Mouse (Mus musculus) CD4-positive helper T cell, adult 2 months (primary cell): Measurements from ENCODE around the gene Rtl3.
A peak's percentile ranks its signal among the peaks of the same experiment; 100 is the strongest.

Experiments
- DNase-seq: peaks from one replicate; pipeline ENCODE4 v3.0.0-alpha.2; 2012; ENCODE audit warnings: low read depth, missing footprints, low spot score

Gene Rtl3

DNA sequence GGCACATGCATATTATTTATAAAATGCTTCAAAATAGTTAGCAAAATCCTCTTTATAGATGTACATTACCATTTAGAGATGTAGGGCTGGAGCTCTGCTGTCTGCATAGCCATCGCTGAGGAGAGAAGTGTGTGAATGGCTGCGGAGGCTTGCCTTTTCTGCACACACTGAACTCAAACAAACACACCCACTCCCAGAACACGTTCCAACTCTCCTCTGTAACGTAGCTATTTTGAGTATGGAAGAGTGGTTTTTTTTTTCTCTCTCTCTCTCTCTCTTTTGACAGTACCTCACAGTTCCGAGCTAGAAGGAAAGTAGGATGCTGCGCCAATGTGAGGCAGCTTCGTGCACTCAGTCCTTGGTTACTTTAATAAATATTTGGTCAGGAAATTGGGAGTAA lies at the start of gene Rtl3:
TSS of gene Rtl3 (minus strand) at position 236 of the 400 bp plus-strand sequence.
- no peak for DNase-seq

DNA sequence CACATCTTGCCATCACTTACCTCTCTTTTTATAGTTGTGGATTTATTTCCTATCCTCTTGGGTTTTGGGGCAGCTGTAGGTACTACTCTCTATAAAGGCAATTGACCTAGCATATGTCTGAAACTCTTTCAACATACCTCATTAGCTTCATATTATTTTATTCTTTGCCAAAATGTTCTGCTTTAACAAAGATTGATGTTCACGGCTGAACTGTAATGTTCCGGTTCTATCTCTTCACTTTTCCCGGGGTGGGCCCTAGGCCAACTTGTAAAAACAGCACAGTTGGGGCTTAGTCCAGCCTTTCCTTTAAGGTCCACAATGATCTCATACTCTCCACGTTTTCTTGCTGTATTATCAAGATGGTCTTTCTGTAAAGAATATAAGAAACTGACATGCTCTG lies 31.9 kb upstream of the Rtl3 start:
- no peak for DNase-seq

DNA sequence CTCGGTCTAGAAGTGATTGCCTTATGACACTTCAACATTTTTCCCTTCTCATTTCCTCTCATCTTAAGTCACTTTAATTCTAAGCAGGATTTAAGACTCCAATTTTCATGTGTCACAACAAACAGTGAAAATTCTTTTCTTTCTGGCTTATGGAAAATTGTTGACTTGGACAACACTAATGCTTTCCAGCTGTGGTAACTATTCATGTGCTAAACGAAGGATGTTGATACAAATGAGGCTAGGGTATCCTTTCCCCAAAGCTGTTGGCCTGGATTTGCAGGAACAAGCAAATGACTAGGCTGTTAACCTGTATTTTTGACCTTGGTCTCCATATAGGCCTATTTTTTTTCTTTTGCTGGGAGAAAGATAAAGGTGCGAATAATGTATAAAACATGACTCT lies 31.4 kb upstream of the Rtl3 start:
- DNase-seq = no peak

DNA sequence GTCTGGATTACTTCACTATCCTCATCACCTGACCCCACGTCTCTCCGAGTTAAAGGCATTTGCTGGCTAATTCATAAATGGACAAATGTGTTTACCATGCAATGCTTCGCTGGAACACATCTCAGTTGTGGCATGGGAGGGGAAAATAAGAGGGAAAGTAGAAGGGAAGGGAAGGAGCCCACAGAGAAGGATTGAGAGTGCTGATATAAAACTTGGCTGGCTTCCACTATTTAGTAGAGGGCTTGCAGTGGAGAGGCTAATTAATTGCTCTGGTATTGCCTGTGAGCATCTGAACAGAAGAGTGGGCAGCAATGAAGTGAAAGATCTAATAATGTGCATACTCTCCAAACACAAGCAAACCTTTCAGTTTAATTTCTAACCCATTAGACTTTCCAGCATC lies 31.0 kb upstream of the Rtl3 start:
- no peak for DNase-seq

DNA sequence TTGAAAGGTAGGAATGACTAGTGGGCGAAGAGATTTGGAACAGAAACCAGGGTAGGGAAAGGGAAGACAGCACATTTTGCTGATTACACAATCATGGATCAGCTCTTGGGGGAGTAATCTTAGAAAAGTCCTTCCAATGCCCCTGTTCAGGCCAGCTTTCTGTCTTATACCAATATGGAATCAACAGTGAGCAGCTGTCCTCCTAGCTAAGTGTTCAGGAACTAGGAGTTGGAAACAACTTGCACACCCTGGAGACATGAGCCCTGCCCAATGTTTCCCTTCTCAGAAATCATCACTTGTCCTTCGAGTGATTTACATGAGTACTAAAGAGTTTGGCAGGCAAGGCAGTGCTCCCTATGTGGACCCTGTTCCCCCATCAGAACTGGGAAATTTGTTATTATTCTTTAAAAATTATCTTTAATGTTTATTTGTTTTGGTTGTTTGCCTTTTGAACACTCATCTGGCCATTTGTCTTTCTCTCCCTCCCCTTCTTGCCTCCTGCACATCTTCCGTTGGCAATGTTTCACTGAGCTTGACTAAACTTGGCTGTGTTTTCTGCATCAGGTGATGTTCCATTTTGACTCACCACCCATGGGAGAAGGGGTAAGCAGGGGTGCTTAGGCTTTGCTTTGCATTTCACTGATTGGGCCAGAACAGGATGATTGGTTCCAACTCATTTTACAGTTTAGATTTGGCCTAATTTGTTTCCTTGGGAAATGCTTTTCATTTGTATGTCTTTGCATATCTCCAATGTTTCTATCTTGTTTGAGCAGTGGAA lies 13.3 kb upstream of the Rtl3 start:
- DNase-seq = no peak

DNA sequence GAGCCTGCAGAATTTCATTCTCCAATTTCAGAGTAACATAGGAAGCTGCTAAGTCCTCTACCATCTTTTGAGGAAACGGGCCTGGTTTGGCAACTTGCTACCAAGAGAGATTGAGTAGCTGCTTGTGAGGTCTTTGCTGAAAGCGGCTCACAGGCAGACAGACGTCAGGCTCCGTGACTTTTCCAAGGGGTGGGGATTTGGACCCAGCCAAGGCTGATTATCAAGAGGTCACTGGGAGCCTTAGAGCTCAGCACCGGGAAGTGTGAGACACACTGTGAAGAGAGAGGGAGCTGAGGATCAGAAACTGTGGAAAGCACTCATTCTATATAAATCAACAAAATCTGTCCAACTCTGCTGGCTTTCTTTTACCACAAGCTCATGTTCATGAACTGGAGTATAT lies 853 bp downstream of the Rtl3 start:
- no peak for DNase-seq

DNA sequence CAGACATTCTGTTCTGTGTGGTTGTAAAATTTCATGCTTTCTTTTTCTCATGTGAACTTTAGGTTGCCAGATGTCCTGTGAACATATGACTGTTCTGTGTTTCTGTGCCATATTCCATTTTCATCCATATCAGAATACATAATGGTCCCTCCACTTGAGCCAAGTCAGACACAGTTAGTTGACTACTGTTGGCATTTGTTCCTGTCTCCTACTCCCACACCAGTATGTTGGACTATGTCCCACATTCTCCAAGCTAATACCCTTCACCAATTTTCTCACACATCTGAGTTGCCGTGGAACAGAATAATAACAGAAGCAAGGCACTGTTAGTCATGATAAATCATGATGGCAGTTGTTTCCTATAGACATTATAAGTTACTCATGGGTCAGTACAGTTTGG lies 9.9 kb downstream of the Rtl3 start:
- no peak for DNase-seq

DNA sequence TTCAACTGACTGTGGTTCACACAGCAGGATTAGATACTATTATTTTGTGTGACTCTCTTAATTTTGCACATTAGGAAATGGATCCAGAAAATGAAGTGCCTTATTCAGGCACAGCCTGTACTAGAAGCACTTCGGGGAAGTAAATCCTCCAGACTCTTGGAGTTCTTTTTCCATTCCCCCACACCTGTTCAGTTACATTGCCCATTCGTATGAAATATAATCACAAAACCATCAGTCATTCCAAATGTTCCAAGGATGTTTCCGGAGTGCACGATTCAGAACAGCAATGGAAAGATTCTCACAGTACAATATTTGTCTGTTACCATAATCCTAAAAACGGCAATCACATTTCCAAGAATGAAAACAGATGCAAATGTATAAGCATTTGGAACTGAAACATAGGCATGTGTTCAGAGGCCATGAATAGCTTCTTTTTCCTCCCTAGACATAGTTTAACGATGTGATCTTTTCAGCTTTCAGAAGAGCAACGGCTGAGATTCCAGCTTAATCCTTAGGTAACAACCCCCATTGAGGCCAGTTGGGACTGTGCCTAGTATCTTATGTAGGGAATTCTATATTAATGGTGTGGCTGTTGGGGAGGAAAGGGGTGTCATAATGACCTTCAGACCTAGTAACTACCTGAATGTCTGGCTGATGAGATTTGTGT lies 30.8 kb downstream of the Rtl3 start:
- no peak for DNase-seq

DNA sequence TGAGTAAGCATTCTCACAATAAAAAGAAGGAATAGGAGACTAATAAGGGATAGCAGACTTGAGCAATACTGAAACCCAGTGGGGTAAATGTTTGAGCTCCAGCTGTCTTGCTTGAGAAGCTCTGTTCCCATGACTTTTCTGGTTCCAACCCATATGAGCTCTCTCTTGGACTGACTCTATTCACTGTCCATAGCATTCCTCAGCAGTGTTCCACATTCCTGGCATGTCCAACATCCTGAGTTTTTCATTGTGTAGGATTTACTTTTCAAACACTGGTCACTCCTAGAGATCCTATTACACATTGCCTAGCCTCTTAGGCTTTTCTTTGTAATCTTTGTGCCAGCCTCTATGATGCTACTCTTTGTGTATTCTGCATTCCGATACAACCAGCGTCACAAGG lies 36.1 kb downstream of the Rtl3 start:
- DNase-seq = no peak

DNA sequence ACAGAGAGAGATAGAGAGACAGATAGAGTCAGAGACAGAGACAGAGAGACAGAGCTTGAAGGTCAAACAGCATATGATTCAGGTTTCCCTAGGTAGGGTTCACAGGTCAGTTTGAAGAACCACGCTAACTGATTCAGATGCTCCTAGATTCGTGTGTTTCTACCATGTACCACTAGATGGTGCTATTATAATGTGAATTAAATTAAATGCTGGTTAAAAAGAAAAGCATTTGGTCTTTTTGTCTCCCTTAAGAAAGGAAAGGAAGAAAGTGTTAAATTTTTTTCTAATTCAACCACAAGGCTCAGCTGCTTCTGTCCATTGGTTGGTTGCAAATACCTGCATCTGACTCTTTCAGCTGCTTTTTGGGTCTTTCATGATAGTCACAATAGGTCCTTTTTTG lies 45.8 kb downstream of the Rtl3 start:
- peak; percentile 43 for DNase-seq
